36 mouse cellular contexts compared by ENCODE assay signal in the genomic region with DNA sequence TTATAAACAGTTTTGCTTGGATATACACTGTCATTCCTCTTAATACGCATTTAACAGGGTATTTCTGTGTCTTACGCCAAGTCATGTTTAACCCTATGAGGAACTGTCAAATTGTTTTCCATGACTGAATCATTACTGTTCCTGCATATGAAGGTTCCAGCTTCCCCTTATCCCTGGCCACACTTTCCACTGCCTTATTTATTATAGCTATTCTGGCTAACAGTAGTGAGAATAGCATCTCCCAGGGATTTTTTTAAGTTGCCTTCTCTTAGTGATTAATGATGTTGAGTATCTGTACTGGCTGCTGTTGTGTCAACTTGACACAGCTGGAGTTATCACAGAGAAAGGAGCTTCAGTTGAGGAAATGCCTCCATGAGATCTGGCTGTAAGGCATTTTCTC. TPM values are rescaled to one million over a fixed set of nuclear protein-coding genes. Genes with fewer than 3 reads are reported as not detected.
"Had no signal": no experiment of that assay in that cellular context is flagged by ENCODE, and none has a peak within 500 bp of the region (broad histone marks: within the 10 kb centered on the region; RNA-seq: fewer than 3 reads in every experiment).

No protein-coding gene starts in this region.

- H3K27ac ChIP-seq: heart, adult 2 months; heart, embryonic 13.5 days; heart, embryonic 15.5 days; hindbrain, embryonic 13.5 days; hindbrain, embryonic 15.5 days; hindbrain, postnatal 0 days; layer of hippocampus, adult 2 months; left cerebral cortex, adult 2 months; limb, embryonic 10.5 days; limb, embryonic 12.5 days had no signal

- ATAC-seq: forebrain, postnatal 0 days; hindbrain, postnatal 0 days had no signal

- H3K4me1 ChIP-seq: hindbrain, embryonic 13.5 days; hindbrain, embryonic 15.5 days had no signal

- H3K27me3 ChIP-seq: heart, embryonic 13.5 days; heart, embryonic 15.5 days; hindbrain, embryonic 13.5 days; hindbrain, embryonic 15.5 days; limb, embryonic 12.5 days had no signal

- H3K4me3 ChIP-seq: heart, adult 2 months; heart, embryonic 13.5 days; heart, embryonic 15.5 days; hindbrain, embryonic 13.5 days; hindbrain, embryonic 15.5 days; layer of hippocampus, adult 2 months; left cerebral cortex, adult 2 months; limb, embryonic 10.5 days; limb, embryonic 12.5 days had no signal

- DNase-seq: forebrain, postnatal 0 days; gastrocnemius, postnatal 14 days; gastrocnemius, postnatal 36 days; heart, adult 2 months; heart, postnatal 14 days; heart, postnatal 36 days; kidney, adult 18-20 months; kidney, adult 8-10 months; kidney, postnatal 10 days; kidney, postnatal 25 days; kidney, postnatal 4 days; liver had no signal

- H3K36me3 ChIP-seq: hindbrain, embryonic 15.5 days had no signal

- H3K9ac ChIP-seq: forebrain, postnatal 0 days; heart, embryonic 13.5 days; heart, embryonic 15.5 days; hindbrain, embryonic 13.5 days; hindbrain, embryonic 15.5 days; limb, embryonic 12.5 days had no signal

- H3K4me2 ChIP-seq: heart, embryonic 11.5 days; heart, embryonic 13.5 days; heart, embryonic 15.5 days; hindbrain, embryonic 13.5 days; hindbrain, embryonic 15.5 days; limb, embryonic 12.5 days had no signal

- H3K9me3 ChIP-seq: heart, embryonic 15.5 days; hindbrain, embryonic 13.5 days; hindbrain, embryonic 15.5 days; limb, embryonic 10.5 days; limb, embryonic 12.5 days had no signal

RNA-seq across cellular contexts. Expression of a gene that starts 26.8 kb away (rescaled TPM):
- total RNA-seq: forebrain, postnatal 0 days; gastrocnemius, adult 18-20 months; gastrocnemius, adult 8-10 months; gastrocnemius, postnatal 14 days; gastrocnemius, postnatal 36 days; heart, adult 2 months; heart, postnatal 14 days; heart, postnatal 36 days; hematopoietic stem cell, adult 5-6 weeks; hindbrain, postnatal 0 days; layer of hippocampus, adult 2 months; layer of hippocampus, postnatal 10 days; layer of hippocampus, postnatal 25 days; left cerebral cortex, adult 2 months; left cerebral cortex, postnatal 14 days; left cerebral cortex, postnatal 36 days had no signal
- polyA plus RNA-seq: forebrain, postnatal 0 days; gonadal fat pad, adult 2 months; heart, adult 2 months; heart, embryonic 11.5 days; heart, embryonic 13.5 days; heart, embryonic 15.5 days; heart, postnatal 0 days; hindbrain, embryonic 11.5 days; hindbrain, embryonic 13.5 days; hindbrain, embryonic 15.5 days; hindbrain, postnatal 0 days; intestine, embryonic 14.5 days; kidney, embryonic 14.5 days; kidney, embryonic 16.5 days; limb, embryonic 10.5 days; limb, embryonic 12.5 days; limb, embryonic 14.5 days had no signal

RNA-seq across cellular contexts. Expression of a gene that starts 46.3 kb away (rescaled TPM):
- total RNA-seq: forebrain, postnatal 0 days; hindbrain, postnatal 0 days; layer of hippocampus, postnatal 25 days had no signal
- polyA plus RNA-seq: forebrain, postnatal 0 days; hindbrain, embryonic 11.5 days; hindbrain, embryonic 15.5 days; kidney, embryonic 16.5 days; limb, embryonic 10.5 days had no signal
